ENCODE assay signal across 8 mouse cellular contexts in the genomic region with DNA sequence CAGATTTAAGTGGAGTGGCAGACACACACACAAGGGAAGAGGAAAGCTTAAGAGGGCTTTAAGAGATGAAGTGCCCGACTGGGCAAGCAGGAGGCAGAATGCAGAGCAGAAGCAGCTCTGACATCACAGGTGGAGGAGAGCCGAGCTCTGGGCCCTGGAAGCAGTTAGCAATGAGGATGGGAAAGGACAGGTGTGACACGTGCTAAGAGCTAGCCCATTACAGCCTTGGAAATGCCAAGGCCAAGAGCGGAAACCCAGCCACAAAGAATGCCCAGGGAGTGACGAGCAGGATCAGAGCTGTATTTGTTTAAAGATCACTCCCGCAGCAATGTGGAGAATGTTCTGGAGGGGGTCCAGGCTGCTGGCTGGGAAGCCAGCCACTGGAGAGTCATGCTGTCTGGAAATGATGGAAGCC. TPM values are rescaled to one million over a fixed set of nuclear protein-coding genes. Genes with fewer than 3 reads are reported as not detected.
A peak's percentile ranks its signal among the peaks of the same experiment; 100 is the strongest.
DNase-seq lines count a peak whose midpoint lies in the region; ATAC-seq and TF ChIP-seq lines count a peak whose summit lies in the region.

No protein-coding gene starts in this region.

- 9% methylated on average over 6 of the region's 6 CpGs for WGBS in forebrain, postnatal 0 days
- 5% methylated on average over 6 of the region's 6 CpGs for WGBS in lung, embryonic 15.5 days

- H3K4me3 ChIP-seq in MEL (ENCODE audit: control insufficient read depth in 1 of 2, insufficient read depth in 1 of 2, low read depth in 2 of 2, low read length in 2 of 2), result no peak overlapping the region
- peak overlapping the region; percentile 20; the same call in 1 of the 2 replicates for H3K4me3 ChIP-seq in forebrain, postnatal 0 days (ENCODE audit: low read depth, low read length)
- peak overlapping the region; percentile 28; the same call in 1 of the 2 replicates for H3K4me3 ChIP-seq in layer of hippocampus, adult 2 months
- peak overlapping the region; percentile 9 for H3K4me3 ChIP-seq in lung, embryonic 15.5 days

- TF ChIP-seq CTCF in MEL (IDR thresholded peaks at IDR 0.05 in 2 of 3, conservative IDR thresholded peaks at IDR 0.05 in 1 of 3; ENCODE audit: control insufficient read depth in 1 of 3, insufficient read depth in 1 of 3, low read depth in 2 of 3, low read length in 3 of 3, poor library complexity in 1 of 3, severe bottlenecking in 1 of 3), result no peak
- TF ChIP-seq CTCF in brain, embryonic 14.5 days (IDR thresholded peaks at IDR 0.05; ENCODE audit: borderline replicate concordance, extremely low read depth, insufficient read depth, insufficient read length), result no peak
- 0 out of 2 replicates have a peak, but pooled peaks have one; percentile 19 for TF ChIP-seq CTCF in forebrain, postnatal 0 days (IDR thresholded peaks at IDR 0.05; ENCODE audit: low read depth)
- 0 out of 2 replicates have a peak, but pooled peaks have one; percentile 18 for TF ChIP-seq CTCF in layer of hippocampus, adult 2 months (conservative IDR thresholded peaks at IDR 0.05)

- H3K9me3 ChIP-seq in MEL (replicated peaks; ENCODE audit: insufficient read depth, low read length), result no peaks in the 10 kb centered on the region
- H3K9me3 ChIP-seq in forebrain, postnatal 0 days (ENCODE audit: low read length), result no peaks in the 10 kb centered on the region
- no peaks in the 10 kb centered on the region for H3K9me3 ChIP-seq in lung, embryonic 15.5 days

- peaks cover 5 to 63% of the 10 kb centered on the region in 2 experiments; a peak in 3 of 4 replicates for H3K36me3 ChIP-seq in MEL (ENCODE audit: control insufficient read depth in 1 of 2, insufficient read depth in 2 of 2, low read length in 2 of 2)
- no peaks in the 10 kb centered on the region; the same call in 1 of the 2 replicates for H3K36me3 ChIP-seq in forebrain, postnatal 0 days (ENCODE audit: insufficient read depth)
- H3K36me3 ChIP-seq in lung, embryonic 15.5 days, result no peaks in the 10 kb centered on the region

- peak overlapping the region; percentile 53 for H3K4me2 ChIP-seq in forebrain, postnatal 0 days (ENCODE audit: low read depth)
- peak overlapping the region; percentile 58 for H3K4me2 ChIP-seq in lung, embryonic 15.5 days

- TF ChIP-seq RAD21 in MEL (IDR thresholded peaks at IDR 0.05; ENCODE audit: low read depth, low read length), result no peak

- no peak for DNase-seq in MEL (ENCODE audit: low read depth, low spot score)
- DNase-seq in brain, embryonic 14.5 days (ENCODE audit: low read depth), result peak; percentile 87
- peak; percentile 88 for DNase-seq in forebrain, postnatal 0 days
- DNase-seq in heart, postnatal 25 days (ENCODE audit: low spot score), result peak; percentile 73
- peak; percentile 78 to 82 for DNase-seq in layer of hippocampus, adult 2 months (ENCODE audit: low spot score in 2 of 2)
- DNase-seq in right cerebral cortex, postnatal 14 days, result peak; percentile 71
- DNase-seq in spleen, postnatal 10 days (ENCODE audit: low spot score in 2 of 2), result no peak

- no peaks in the 10 kb centered on the region for H3K27me3 ChIP-seq in MEL (ENCODE audit: control insufficient read depth in 1 of 2, insufficient read depth in 2 of 2, low read length in 2 of 2)
- H3K27me3 ChIP-seq in forebrain, postnatal 0 days (ENCODE audit: insufficient read depth, low read length), result no peaks in the 10 kb centered on the region
- no peaks in the 10 kb centered on the region for H3K27me3 ChIP-seq in lung, embryonic 15.5 days

- H3K79me2 ChIP-seq in MEL (ENCODE audit: control insufficient read depth, insufficient read depth, low read length, poor library complexity), result peaks cover 92% of the 10 kb centered on the region

- peaks cover 32 to 61% of the 10 kb centered on the region in 2 experiments for H3K4me1 ChIP-seq in MEL (ENCODE audit: control insufficient read depth in 1 of 2, insufficient read depth in 2 of 2, low read length in 2 of 2)
- H3K4me1 ChIP-seq in forebrain, postnatal 0 days (ENCODE audit: insufficient read depth), result peaks cover 27% of the 10 kb centered on the region
- peaks cover 61% of the 10 kb centered on the region for H3K4me1 ChIP-seq in lung, embryonic 15.5 days

- intact Hi-C loops in heart, postnatal 25 days (cut with DNase I), result no loop called here

- ATAC-seq in forebrain, postnatal 0 days, result peak; percentile 83
- ATAC-seq in lung, embryonic 15.5 days (ENCODE audit: borderline replicate concordance, extremely low read depth, low FRiP score, low TSS enrichment), result peak; percentile 69; the same call in 1 of the 2 replicates

- no peak overlapping the region for H3K9ac ChIP-seq in MEL (ENCODE audit: control insufficient read depth, low read depth, low read length, poor library complexity, severe bottlenecking)
- peak overlapping the region; percentile 41; the same call in 1 of the 2 replicates for H3K9ac ChIP-seq in forebrain, postnatal 0 days
- H3K9ac ChIP-seq in lung, embryonic 15.5 days, result no peak overlapping the region; the same call in 1 of the 2 replicates

- peak overlapping the region; percentile 62 for H3K27ac ChIP-seq in MEL (ENCODE audit: control insufficient read depth, low read depth, low read length)
- peak overlapping the region; percentile 83 for H3K27ac ChIP-seq in forebrain, postnatal 0 days (ENCODE audit: low read depth, low read length)
- H3K27ac ChIP-seq in layer of hippocampus, adult 2 months, result peak overlapping the region; percentile 75
- H3K27ac ChIP-seq in lung, embryonic 15.5 days, result peak overlapping the region; percentile 93

- TF ChIP-seq EP300 in MEL (IDR thresholded peaks at IDR 0.05; ENCODE audit: low read depth in 1 of 2, low read length in 2 of 2), result no peak

- TF ChIP-seq POLR2A in MEL (IDR thresholded peaks at IDR 0.05; ENCODE audit: control insufficient read depth in 1 of 2, insufficient read depth in 1 of 2, low read depth in 1 of 2, low read length in 2 of 2, poor library complexity in 1 of 2), result no peak
- TF ChIP-seq POLR2A in brain, embryonic 14.5 days (IDR thresholded peaks at IDR 0.05; ENCODE audit: borderline replicate concordance, extremely low read depth, insufficient read depth, insufficient read length, poor library complexity, severe bottlenecking), result no peak

TF ChIP-seq in MEL, 35 proteins besides CTCF, POLR2A, EP300 and RAD21:
- TF ChIP-seq MXI1 (IDR thresholded peaks at IDR 0.05; ENCODE audit: low read depth, low read length) (0 out of 2 replicates have a peak, but pooled peaks have one; percentile 38), BHLHE40 (IDR thresholded peaks at IDR 0.05; ENCODE audit: borderline replicate concordance, low read depth, low read length) (no peak)

RNA-seq across cellular contexts. Expression of a gene that starts 15.3 kb away (rescaled TPM):
- 191 and 213 TPM in 2 replicates for total RNA-seq in MEL (2012; rRNA removed)
- polyA plus RNA-seq in MEL (2012; ENCODE audit: insufficient read depth in 1 of 2, insufficient read length in 2 of 2, low read depth in 1 of 2, low replicate concordance in 2 of 2, missing spikeins in 1 of 2), result 100 to 1,000 TPM; 290 to 643 TPM
- polyA plus RNA-seq in brain, embryonic 14.5 days (2012; rRNA removed), result 37.8 and 53.1 TPM in 2 replicates
- 80.7 and 82.2 TPM in 2 replicates for total RNA-seq in forebrain, postnatal 0 days (2014; rRNA removed)
- 48.2 and 59.3 TPM in 2 replicates for polyA plus RNA-seq in forebrain, postnatal 0 days (2015; fragmentation: Nextera tagmentation; extraction: Ambion mirVana)
- 10 to 100 TPM; 54.7 to 59.7 TPM for total RNA-seq in heart, postnatal 25 days (2021)
- 10 to 100 TPM; 36.5 to 36.7 TPM for total RNA-seq in layer of hippocampus, adult 2 months (2021)
- polyA plus RNA-seq in lung, embryonic 15.5 days (2015; fragmentation: Nextera tagmentation; extraction: Ambion mirVana), result 79.2 and 85.4 TPM in 2 replicates

RNA-seq across cellular contexts. Expression of a gene that starts 38.3 kb away (rescaled TPM):
- total RNA-seq in MEL (2012; rRNA removed), result 126 and 128 TPM in 2 replicates
- 100 to 1,000 TPM in 1 of 2 experiments, not detected in 1; 110 TPM for polyA plus RNA-seq in MEL (2012; ENCODE audit: insufficient read depth in 1 of 2, insufficient read length in 2 of 2, low read depth in 1 of 2, low replicate concordance in 2 of 2, missing spikeins in 1 of 2)
- 64.4 and 78.7 TPM in 2 replicates for polyA plus RNA-seq in brain, embryonic 14.5 days (2012; rRNA removed)
- total RNA-seq in forebrain, postnatal 0 days (2014; rRNA removed), result 55.2 and 60.4 TPM in 2 replicates
- polyA plus RNA-seq in forebrain, postnatal 0 days (2015; fragmentation: Nextera tagmentation; extraction: Ambion mirVana), result 70.0 and 76.7 TPM in 2 replicates
- 10 to 100 TPM; 87.3 to 94.7 TPM for total RNA-seq in heart, postnatal 25 days (2021)
- total RNA-seq in layer of hippocampus, adult 2 months (2021), result 10 to 100 TPM; 49.6 to 50.4 TPM
- polyA plus RNA-seq in lung, embryonic 15.5 days (2015; fragmentation: Nextera tagmentation; extraction: Ambion mirVana), result 101 TPM in 2 replicates

Comparison
In these comparisons a context has a peak if more than half of its experiments do, and no peak if none do; other contexts are left out.
1. DNase-seq: peak in brain, embryonic 14.5 days (single experiment), forebrain, postnatal 0 days (single experiment), heart, postnatal 25 days (single experiment), layer of hippocampus, adult 2 months (2 of 2) and right cerebral cortex, postnatal 14 days (single experiment); none in MEL (single experiment) and spleen, postnatal 10 days (0 of 2).
2. H3K4me3 ChIP-seq: peak in forebrain, postnatal 0 days (single experiment), layer of hippocampus, adult 2 months (single experiment) and lung, embryonic 15.5 days (single experiment); none in MEL (0 of 2).
3. CTCF ChIP-seq: peak in forebrain, postnatal 0 days (single experiment) and layer of hippocampus, adult 2 months (single experiment); none in MEL (0 of 3) and brain, embryonic 14.5 days (single experiment).
4. Peak in every context shown above with its lines, with median percentiles within 50 percentile points of each other: H3K27ac ChIP-seq.